Mouse (Mus musculus): Measurements from ENCODE around the gene Fam228b.

DNA sequence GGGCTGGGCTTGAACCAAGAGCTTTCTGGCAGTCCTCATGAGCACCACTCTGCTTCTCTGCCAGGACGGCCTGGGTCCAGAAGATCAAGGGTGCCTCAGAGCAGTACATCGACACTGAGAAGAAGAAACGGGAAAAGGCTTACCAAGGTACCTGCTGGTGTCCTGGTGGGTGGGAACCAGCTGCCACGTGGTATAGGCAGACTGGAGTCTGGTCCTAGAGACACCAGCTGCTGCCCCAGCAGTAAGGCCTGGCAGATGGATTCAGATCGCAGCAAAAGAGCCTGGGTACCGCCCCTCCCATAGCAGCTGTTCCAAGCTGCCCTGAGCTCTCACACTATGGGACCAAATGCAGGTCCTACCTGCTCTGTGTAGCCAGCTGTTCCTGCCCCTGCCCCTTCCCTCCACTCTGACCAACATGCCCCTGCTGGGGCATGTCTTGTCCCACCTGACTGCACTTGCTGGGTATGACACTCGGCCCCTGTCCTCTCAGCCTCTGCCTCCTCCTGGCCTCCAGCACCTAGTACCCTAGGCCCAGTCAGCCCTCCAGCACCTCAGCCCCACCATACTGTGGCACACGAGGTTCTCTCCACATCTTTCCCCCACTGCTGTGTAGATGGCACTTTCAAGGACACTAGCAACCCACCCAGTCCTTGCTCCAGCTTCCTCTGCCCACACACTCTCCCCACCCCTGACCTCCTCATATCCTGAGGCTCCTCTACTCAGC is 60.0 kb downstream of the Fam228b start:
- TF ChIP-seq POLR2A (IDR thresholded peaks at IDR 0.05; ENCODE audit: borderline replicate concordance, extremely low read depth, low read depth, low read length) (no peak), CTCF (IDR thresholded peaks at IDR 0.05; ENCODE audit: insufficient read depth, low read length) (no peak)
